ENCODE assay signal across 9 mouse cellular contexts in genomic region chr11:89977746-89978352, GRCm38 (mm10). TPM values are rescaled to one million over a fixed set of nuclear protein-coding genes. Genes with fewer than 3 reads are reported as not detected.
DNase-seq lines count a peak whose midpoint lies in the region; ATAC-seq and TF ChIP-seq lines count a peak whose summit lies in the region.
"Had no signal": no experiment of that assay in that cellular context is flagged by ENCODE, and none has a peak within 500 bp of the region (broad histone marks: within the 10 kb centered on the region; RNA-seq: fewer than 3 reads in every experiment).

No protein-coding gene starts in this region.

- H3K4me2 ChIP-seq in heart, embryonic 13.5 days = peak overlapping the region; percentile 57
- H3K4me2 ChIP-seq in heart, embryonic 14.5 days (ENCODE audit: low read length) = peak overlapping the region; percentile 29
- H3K4me2 ChIP-seq in lung, postnatal 0 days (replicated peaks; ENCODE audit: low read depth, low read length) = no peak overlapping the region; the same call in 1 of the 2 replicates

- H3K36me3 ChIP-seq in heart, embryonic 13.5 days = no peaks in the 10 kb centered on the region
- H3K36me3 ChIP-seq in heart, embryonic 14.5 days (ENCODE audit: control insufficient read depth, insufficient read depth, low read length) = no peaks in the 10 kb centered on the region
- H3K36me3 ChIP-seq in lung, postnatal 0 days (ENCODE audit: insufficient read depth, low read length) = no peaks in the 10 kb centered on the region

- TF ChIP-seq POLR2A in bone marrow macrophage, adult 2 months (IDR thresholded peaks at IDR 0.05; ENCODE audit: borderline replicate concordance, low read depth, low read length) = no peak

- DNase-seq in heart, postnatal 25 days (ENCODE audit: low spot score) = no peak
- DNase-seq in lung, postnatal 0 days (ENCODE audit: low spot score) = peak; percentile 52
- DNase-seq in ovary, postnatal 14 days (ENCODE audit: low spot score) = no peak
- no peak for DNase-seq in left cerebral cortex, postnatal 36 days (ENCODE audit: low spot score in 2 of 2)
- DNase-seq in layer of hippocampus, postnatal 10 days (ENCODE audit: low spot score in 2 of 2) = no peak

- peak overlapping the region; percentile 3; the same call in 1 of the 2 replicates for H3K4me3 ChIP-seq in heart, embryonic 13.5 days
- no peak overlapping the region for H3K4me3 ChIP-seq in bone marrow macrophage, adult 2 months (ENCODE audit: insufficient read depth, low read length)
- H3K4me3 ChIP-seq in heart, embryonic 14.5 days (ENCODE audit: control insufficient read depth in 1 of 2, insufficient read depth in 1 of 2, low read depth in 1 of 2, low read length in 2 of 2) = no peak overlapping the region
- no peak overlapping the region for H3K4me3 ChIP-seq in lung, postnatal 0 days (ENCODE audit: low read depth, low read length)

- no peaks in the 10 kb centered on the region for H3K9me3 ChIP-seq in heart, embryonic 13.5 days
- H3K9me3 ChIP-seq in heart, embryonic 14.5 days (ENCODE audit: control insufficient read depth, low read length) = no peaks in the 10 kb centered on the region
- no peaks in the 10 kb centered on the region for H3K9me3 ChIP-seq in lung, postnatal 0 days (ENCODE audit: low read length)

- H3K4me1 ChIP-seq in heart, embryonic 13.5 days = peaks cover 20% of the 10 kb centered on the region
- peaks cover 19% of the 10 kb centered on the region for H3K4me1 ChIP-seq in bone marrow macrophage, adult 2 months (ENCODE audit: control insufficient read depth, insufficient read depth, low read length)
- H3K4me1 ChIP-seq in heart, embryonic 14.5 days (ENCODE audit: control insufficient read depth in 2 of 2, insufficient read depth in 2 of 2, low read length in 2 of 2) = peaks cover 7 to 17% of the 10 kb centered on the region in 2 experiments
- peaks cover 3% of the 10 kb centered on the region; the same call in 1 of the 2 replicates for H3K4me1 ChIP-seq in lung, postnatal 0 days (ENCODE audit: insufficient read depth, low read depth, low read length)

- TF ChIP-seq EP300 in lung, postnatal 0 days (IDR thresholded peaks at IDR 0.05) = no peak

- WGBS in heart, embryonic 13.5 days = 22% methylated on average over 7 of the region's 7 CpGs
- 25% methylated on average over 7 of the region's 7 CpGs for WGBS in heart, embryonic 14.5 days
- WGBS in lung, postnatal 0 days = 31% methylated on average over 7 of the region's 7 CpGs

- no peak for ATAC-seq in heart, embryonic 13.5 days (ENCODE audit: extremely low read depth, insufficient number of reproducible peaks, low FRiP score, low TSS enrichment)
- ATAC-seq in heart, embryonic 14.5 days (ENCODE audit: insufficient number of reproducible peaks, insufficient read depth, low FRiP score, low read depth) = no peak; the same call in 1 of the 2 replicates
- peak; percentile 30 for ATAC-seq in lung, postnatal 0 days

- H3K27me3 ChIP-seq in heart, embryonic 13.5 days (replicated peaks) = no peaks in the 10 kb centered on the region
- no peaks in the 10 kb centered on the region for H3K27me3 ChIP-seq in heart, embryonic 14.5 days (ENCODE audit: control insufficient read depth, insufficient read depth, low read length)
- H3K27me3 ChIP-seq in lung, postnatal 0 days (replicated peaks; ENCODE audit: insufficient read depth, low read length) = no peaks in the 10 kb centered on the region

- TF ChIP-seq CTCF in bone marrow macrophage, adult 2 months (IDR thresholded peaks at IDR 0.05; ENCODE audit: low read depth, low read length) = no peak
- TF ChIP-seq CTCF in lung, postnatal 0 days (IDR thresholded peaks at IDR 0.05) = no peak

- peak overlapping the region; percentile 30; the same call in 1 of the 2 replicates for H3K27ac ChIP-seq in heart, embryonic 13.5 days (replicated peaks)
- H3K27ac ChIP-seq in bone marrow macrophage, adult 2 months (ENCODE audit: insufficient read depth, low read depth, low read length) = peak overlapping the region; percentile 85
- peak overlapping the region; percentile 24 to 39; a peak in 1 of 4 replicates for H3K27ac ChIP-seq in heart, embryonic 14.5 days (replicated peaks in 1 of 2; ENCODE audit: control insufficient read depth in 1 of 2, insufficient read depth in 1 of 2, low read depth in 2 of 2, low read length in 2 of 2)
- H3K27ac ChIP-seq in lung, postnatal 0 days (ENCODE audit: low read length) = peak overlapping the region; percentile 71

- peak overlapping the region; percentile 26; the same call in 1 of the 2 replicates for H3K9ac ChIP-seq in heart, embryonic 13.5 days
- H3K9ac ChIP-seq in heart, embryonic 14.5 days (ENCODE audit: low read length) = 0 out of 2 replicates have a peak overlapping the region, but pooled peaks have one; percentile 8
- H3K9ac ChIP-seq in lung, postnatal 0 days (replicated peaks; ENCODE audit: low read depth) = no peak overlapping the region

- intact Hi-C loops in heart, postnatal 25 days (cut with DNase I) = no loop called here
- intact Hi-C loops in left cerebral cortex, postnatal 36 days (cut with DNase I) = no loop called here

RNA-seq across cellular contexts. Expression of gene Pctp, which starts 24.8 kb away (rescaled TPM):
- polyA plus RNA-seq in heart, embryonic 13.5 days (2015; fragmentation: Nextera tagmentation; extraction: Ambion mirVana) = 11.3 and 12.9 TPM in 2 replicates
- 1 to 10 TPM; 4.0 TPM for total RNA-seq in heart, postnatal 25 days (2021)
- 19.7 and 20.1 TPM in 2 replicates for polyA plus RNA-seq in bone marrow macrophage, adult 2 months (2012; ENCODE audit: insufficient read depth, insufficient read length, missing spikeins)
- polyA plus RNA-seq in heart, embryonic 14.5 days (2014; fragmentation: Nextera tagmentation; extraction: Ambion mirVana) = 6.3 and 6.5 TPM in 2 replicates
- polyA plus RNA-seq in lung, postnatal 0 days (2015; fragmentation: Nextera tagmentation; extraction: Ambion mirVana) = 11.0 and 11.5 TPM in 2 replicates
- 1 to 10 TPM in 1 of 2 experiments, under 1 TPM in 1; 0.79 to 1.1 TPM for total RNA-seq in left cerebral cortex, postnatal 36 days (2021)
- total RNA-seq in layer of hippocampus, postnatal 10 days (2021) = under 1 TPM; 0.78 to 0.80 TPM

RNA-seq across cellular contexts. Expression of gene Tmem100, which starts 52.3 kb away (rescaled TPM):
- polyA plus RNA-seq in heart, embryonic 13.5 days (2015; fragmentation: Nextera tagmentation; extraction: Ambion mirVana) = 11.4 and 12.3 TPM in 2 replicates
- total RNA-seq in heart, postnatal 25 days (2021) = 10 to 100 TPM; 16.9 to 23.8 TPM
- 0.45 TPM in 1 of 2 replicates, not detected in the other for polyA plus RNA-seq in bone marrow macrophage, adult 2 months (2012; ENCODE audit: insufficient read depth, insufficient read length, missing spikeins)
- 14.8 and 16.4 TPM in 2 replicates for polyA plus RNA-seq in heart, embryonic 14.5 days (2014; fragmentation: Nextera tagmentation; extraction: Ambion mirVana)
- 266 and 283 TPM in 2 replicates for polyA plus RNA-seq in lung, postnatal 0 days (2015; fragmentation: Nextera tagmentation; extraction: Ambion mirVana)
- total RNA-seq in left cerebral cortex, postnatal 36 days (2021) = 10 to 100 TPM; 14.5 to 16.1 TPM
- total RNA-seq in layer of hippocampus, postnatal 10 days (2021) = 10 to 100 TPM; 28.2 to 30.1 TPM
- polyA plus RNA-seq: liver, adult 2 months had no signal

Comparison
In these comparisons a context has a peak if more than half of its experiments do, and no peak if none do; other contexts are left out.
1. H3K27ac ChIP-seq: peak in every context shown above with its lines; median percentile 85 in bone marrow macrophage, adult 2 months; 71 in lung, postnatal 0 days; 32 in heart, embryonic 14.5 days; 30 in heart, embryonic 13.5 days.
2. RNA of gene Tmem100, which starts 52.3 kb away (polyA plus RNA-seq): 266 to 283 TPM in lung, postnatal 0 days; 14.8 to 16.4 TPM in heart, embryonic 14.5 days, 11.4 to 12.3 TPM in heart, embryonic 13.5 days and 0.45 TPM in bone marrow macrophage, adult 2 months; every median in the first group is over 10 times any median in the second.